Mouse (Mus musculus): Measurements from ENCODE around the gene Ccl24. TPM values are rescaled to one million over a fixed set of nuclear protein-coding genes. Genes with fewer than 3 reads are reported as not detected.
A peak's percentile ranks its signal among the peaks of the same experiment; 100 is the strongest.

Ccl24 gene
- total RNA-seq, 2 experiments from 2014 or later = 2.3 to 2.7 TPM

DNA sequence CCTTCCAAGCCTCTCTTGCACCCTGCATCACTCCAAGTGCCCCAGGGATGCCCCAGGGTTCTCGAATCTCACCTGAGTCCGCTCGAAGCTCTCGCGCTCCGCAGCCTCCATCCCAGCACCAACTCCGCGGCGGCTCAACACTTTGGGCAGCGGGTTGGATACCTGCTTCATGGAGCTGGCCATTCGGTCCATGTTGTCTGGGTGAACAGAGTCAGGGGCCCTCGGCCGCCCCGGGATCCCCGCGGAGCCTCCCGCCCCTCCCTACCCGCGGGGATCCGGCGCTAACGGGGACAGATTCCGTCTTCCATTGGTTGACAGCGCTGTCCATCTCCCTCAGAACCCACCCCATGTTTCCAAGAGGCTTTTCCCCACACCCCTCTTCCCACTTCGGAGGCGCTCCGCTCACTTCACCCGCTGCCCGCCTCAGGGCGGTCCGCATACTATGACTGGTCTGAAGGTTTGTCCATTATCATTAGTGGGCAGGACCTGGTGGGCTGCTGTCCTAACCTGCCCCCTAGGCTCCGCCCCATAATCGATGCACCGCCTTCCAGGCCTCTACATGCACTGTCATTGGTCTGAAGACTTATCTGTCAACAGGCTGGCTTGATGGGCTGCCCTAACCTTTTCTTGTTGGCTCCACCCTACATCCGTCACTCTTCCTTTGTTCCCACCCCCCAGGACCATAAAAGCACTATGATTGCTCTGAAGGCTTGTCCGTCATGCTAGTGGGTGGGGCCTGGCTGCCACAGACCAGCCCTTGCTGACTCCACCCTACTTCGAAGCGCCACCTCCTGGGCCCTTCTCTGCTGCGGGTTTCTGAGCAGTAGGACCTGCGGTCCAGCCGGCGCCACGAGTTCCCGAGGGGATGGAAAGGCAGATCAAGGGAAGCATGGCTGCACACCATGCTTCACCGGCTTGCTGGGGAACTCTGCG lies 27.7 kb downstream of the Ccl24 start, which contains the start of gene Hip1:
Hip1 (minus strand) TSS at position 256 of the 933 bp plus-strand sequence.
- peak; percentile 100 for DNase-seq

DNA sequence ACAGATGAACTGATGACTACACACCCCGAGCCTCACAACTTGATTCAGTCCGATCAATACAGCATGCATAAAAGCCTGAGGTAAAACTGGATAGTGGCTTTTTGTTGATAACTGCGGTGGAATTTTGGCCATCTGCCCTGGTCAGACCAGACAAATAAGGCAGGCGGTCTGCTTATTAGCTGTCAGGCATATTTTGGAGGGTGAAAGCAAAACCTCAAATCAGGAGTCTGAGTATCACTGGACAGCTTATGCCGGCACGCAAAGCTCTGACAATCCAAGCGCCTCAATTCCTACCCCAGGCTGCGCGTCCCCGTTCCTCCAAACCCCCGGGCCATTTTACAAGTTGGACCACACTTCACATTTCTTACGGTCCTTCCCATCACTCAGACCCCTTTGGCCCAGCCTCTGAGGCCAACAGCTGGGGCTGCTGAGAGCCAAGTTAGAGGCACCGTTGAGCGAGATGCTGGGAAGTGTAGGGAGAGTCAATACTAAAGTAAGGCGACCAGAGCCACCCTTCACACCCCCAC lies 28.8 kb downstream of the Ccl24 start:
- peak; percentile 48 to 67 for DNase-seq

DNA sequence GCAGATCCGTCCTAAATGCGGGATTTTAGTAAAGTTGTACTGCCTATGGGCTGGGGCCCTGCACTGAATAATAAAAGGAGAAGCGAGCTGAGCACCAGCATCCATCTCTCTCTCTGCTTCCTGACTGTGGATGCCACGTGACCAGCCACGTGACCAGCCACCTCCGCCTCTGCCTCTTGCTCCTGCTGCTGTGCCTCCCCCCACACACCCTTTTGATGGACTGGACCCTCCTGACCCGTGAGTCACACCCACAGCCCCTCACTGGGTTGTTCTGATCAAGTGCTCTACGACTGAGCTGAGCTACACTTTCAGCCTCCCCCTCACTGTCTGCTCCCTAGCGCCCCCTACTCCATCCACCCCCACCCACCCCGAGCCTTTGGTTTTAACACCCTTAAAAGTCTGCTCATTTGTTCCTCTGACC lies 35.0 kb downstream of the Ccl24 start:
- no peak for DNase-seq

DNA sequence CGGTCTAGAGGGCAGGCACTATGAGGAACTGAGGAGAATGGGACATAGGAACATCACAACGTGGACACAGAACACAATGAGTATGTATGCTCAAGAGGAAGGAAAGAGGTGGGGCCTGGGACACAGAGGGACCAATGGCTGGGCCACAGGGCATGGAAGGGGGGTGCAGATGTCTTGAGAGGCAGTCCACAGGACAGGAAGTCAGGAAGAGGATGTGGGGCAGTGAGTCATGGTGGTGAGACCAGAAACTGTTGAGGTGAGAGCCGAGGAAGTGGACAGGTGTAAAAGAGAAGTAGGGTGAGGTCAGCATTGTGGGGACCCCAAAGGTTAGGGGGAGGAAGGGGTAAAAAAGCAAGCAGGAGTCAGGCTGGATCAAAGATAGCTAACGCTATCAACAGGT lies 35.5 kb downstream of the Ccl24 start:
- DNase-seq = peak in 1 of 2 experiments; percentile 77

DNA sequence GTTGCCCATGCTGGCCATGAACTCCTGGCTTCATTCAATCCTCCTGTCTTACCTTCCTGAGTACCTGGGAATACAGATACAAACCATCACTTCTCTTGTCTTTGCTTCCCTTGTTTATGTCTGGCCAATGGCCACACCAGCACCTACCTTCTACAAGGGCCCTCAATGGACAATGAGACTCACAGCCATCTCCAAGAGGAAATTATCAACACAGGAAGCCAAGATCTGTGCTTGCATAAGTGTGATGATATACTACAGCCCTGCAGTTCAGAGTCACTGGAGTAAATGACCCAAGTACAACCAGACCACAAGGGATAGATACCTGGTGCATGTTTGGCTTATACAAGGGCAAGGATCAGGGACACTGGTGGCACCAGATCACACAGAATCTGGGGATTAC lies 37.0 kb downstream of the Ccl24 start:
- DNase-seq = no peak

DNA sequence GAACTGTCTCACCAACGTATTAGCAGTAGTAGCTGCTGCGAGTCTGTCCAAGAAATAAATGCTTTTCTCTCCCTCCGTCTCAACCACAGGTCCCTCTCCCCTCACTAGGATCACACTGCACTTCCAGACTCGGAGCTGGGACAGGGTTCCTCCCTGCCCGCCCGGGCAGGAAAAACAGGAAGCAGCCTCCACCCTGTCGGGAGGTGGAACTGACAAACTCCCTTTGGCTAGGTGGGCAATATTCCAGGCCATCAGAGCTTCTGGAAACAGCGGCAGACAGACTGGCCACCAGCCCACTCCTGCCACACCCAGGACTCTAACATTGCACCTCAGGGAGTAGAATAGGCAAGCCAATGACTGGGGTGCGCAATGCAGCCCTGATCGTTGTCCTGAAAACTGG lies 39.4 kb downstream of the Ccl24 start:
- peak; percentile 85 to 94 for DNase-seq

DNA sequence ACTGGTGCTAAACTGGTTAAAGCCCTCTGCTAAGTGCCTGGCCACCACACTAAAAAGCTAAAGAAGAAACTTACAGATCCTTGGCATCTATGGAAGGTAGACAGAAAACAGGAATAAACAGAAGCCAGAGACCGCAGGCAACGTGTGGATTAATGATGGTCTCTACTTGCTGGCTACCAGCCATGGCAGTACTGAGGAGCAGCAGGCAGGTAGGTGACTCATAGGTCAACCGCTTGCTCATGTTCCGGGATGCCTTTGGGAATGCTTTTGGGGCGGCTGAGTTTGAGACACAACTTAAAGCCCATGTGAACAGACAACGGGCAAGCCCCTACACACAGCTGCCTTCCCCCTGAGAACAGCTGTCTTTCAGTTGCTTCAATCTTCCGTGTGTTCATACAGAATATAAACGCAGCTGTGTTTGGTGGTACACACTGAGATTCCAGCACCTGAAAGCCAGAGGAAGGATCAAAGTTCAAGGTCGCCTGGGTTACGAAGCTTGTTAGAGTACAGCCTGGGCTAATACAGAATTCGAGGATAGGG lies 41.5 kb downstream of the Ccl24 start:
- no peak for DNase-seq

DNA sequence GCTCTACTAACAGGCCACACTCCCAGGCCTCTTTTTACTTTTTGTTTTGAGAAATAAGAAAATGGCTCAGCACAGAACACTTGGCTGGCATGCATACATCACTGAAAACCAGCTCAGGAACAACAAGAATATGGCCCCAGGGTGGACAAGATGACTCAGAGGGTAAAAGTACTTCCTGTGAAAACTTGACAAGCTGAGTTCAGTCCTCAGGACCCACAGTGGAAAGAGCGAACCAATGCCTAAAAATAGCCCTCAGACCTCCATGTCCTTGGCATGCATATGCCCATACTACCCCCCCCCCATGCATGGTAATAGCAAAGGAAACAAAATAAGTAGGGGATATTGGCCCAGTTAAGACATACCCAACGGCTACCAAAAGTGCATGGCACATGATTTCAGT lies 42.9 kb downstream of the Ccl24 start:
- DNase-seq = no peak

DNA sequence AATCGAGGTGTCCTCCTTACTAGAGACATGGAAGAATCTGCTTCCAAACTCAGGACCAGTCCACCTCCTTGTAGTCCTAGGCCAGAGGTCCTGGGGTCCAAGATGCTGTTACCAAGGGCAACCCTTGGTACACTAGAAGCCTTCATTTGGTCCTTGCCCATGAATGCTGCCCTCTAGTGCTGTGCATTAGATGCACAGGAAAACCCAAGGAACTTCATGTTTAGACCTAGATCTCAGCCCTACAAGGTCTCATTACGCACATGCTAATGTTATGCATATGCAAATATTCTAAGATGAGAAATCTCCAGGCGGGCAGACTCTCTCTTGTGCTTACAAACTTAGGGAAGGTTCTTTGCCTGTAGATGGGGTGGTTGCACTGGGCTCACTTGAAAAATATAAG lies 43.5 kb downstream of the Ccl24 start:
- DNase-seq = no peak

DNA sequence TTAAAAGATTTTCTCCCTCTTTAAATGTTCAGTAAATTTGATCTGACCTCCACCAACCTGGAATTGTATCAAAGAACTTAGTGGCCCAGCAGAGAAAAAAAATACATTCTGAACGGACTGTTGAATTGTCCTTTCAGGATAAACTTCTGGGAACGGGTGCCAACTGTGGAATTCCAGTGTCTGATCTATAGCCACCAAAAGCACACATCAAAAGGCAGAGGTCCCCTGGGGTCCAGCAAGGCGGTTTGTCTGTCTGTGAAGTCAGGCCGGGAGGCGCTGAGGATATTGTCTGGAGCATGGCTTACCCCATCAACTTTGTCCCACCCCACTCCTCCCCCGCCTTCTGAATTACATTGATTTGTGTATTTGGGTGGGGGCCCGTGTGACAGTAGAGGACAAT lies 44.9 kb downstream of the Ccl24 start:
- DNase-seq = no peak

DNA sequence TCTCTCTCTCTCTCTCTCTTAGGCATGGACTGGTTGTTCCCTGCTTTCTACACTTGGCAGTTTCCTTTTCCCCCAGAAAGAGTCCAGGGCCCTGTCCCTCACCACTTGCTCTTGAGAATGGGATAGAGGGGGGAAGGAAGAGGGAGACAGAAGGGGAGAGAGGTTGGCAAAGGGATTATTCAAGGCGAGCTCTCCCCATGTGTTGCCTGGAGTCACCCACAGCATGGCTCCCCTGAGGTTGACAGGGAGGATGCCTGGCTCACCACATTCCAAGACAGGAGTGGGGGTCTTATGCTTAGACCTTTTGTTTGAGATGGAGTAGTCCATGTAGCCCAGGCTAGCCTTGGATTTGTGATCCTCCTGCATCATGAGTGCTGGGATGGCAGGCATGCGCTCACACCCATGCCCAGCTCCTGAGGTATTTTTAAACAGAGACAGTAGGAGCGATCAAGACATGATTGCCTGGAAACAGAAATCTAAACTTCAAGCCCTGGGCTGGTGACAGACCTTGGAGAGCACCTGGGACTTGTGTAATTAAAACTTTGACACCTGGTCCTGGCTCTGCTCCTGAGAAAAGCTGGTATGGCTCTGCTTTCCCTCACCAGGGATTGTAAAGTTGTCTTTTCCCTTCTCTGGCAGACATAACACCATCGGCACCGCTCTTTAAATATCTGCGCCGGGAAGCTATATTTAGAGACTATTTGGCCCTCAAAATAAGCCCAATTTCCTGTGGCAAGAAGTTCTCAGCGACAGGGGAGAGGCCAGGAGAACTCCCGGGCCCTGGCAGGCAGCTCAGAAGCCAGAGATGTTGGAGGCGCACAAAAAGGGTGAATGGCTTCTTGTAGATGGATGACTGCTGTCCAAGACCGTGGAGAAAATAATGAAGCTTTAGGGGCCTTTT lies 47.9 kb downstream of the Ccl24 start:
- peak; percentile 62 to 69 for DNase-seq

DNA sequence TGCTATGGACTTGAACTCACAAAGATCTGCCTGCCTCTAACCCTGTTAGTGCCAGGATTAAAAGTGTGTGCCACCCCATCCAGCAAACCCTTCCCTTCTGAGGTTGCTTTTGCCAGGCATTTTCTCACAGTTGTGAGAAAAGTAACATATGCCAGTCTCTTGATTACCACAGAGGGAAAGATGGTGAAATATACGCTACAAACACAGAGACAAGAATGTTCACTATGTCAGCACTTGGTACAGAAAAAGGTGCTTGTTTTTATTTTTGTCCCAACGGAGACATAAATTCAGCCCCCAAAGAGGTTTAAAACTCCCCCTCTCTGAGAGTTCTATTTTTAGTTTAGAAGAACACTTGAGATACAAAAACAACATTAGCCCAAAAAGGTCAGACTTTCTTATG lies 48.8 kb downstream of the Ccl24 start:
- no peak for DNase-seq

DNA sequence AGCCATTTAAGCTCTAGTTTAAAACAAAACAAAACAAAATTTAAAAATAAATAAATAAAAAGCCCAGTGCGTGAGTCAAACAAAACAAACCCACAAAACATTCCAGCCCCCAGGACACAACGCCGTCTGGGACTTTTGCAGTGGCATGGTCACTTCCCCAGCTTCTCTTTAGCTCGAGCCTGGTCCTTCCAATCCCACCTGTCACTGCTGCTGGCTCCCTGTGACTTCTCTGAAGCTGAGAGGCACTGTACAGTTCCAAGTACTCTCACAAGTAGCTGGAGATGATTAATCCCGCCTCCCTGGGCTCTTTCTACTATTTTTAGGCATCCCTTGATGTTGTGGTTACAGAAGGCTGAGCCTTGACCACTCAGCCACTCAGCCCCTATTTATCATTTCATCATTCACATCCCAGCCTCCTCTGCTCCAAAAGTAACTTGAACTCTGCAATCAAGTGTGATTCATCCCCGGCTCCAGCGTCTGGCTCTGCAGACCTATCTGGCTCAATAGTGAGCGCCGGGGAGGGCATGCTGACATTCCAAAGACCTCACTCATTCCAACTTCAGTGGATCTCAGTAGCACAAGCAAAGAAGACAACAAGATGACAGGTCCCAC lies 50.6 kb downstream of the Ccl24 start:
- DNase-seq = peak; percentile 48 to 51

Other genes with a start within 250 kb of the Ccl24 start
- under 1 TPM; 0.36 to 0.57 TPM for gene Fkbp6, start 223.0 kb downstream of the Ccl24 start, total RNA-seq (2021)
- gene Trim50, start 219.8 kb downstream of the Ccl24 start, total RNA-seq (2021) = under 1 TPM in 1 of 2 experiments, not detected in 1; 0.40 TPM
- gene Nsun5, start 203.1 kb downstream of the Ccl24 start, total RNA-seq (2021) = 10 to 100 TPM; 17.1 TPM
- gene Pom121, start 178.5 kb downstream of the Ccl24 start, total RNA-seq (2021) = 10 to 100 TPM; 11.4 to 12.4 TPM
- gene Hip1, start 27.9 kb downstream of the Ccl24 start, total RNA-seq (2021) = 10 to 100 TPM; 19.9 to 24.4 TPM
- not detected for gene Ccl26, start 9.5 kb downstream of the Ccl24 start, total RNA-seq (2021)
- gene Rhbdd2, start 59.6 kb upstream of the Ccl24 start, total RNA-seq (2021) = 10 to 100 TPM; 24.2 to 26.8 TPM
- gene Por, start 97.0 kb upstream of the Ccl24 start, total RNA-seq (2021) = 10 to 100 TPM; 66.4 to 82.7 TPM
- 10 to 100 TPM; 14.3 to 16.3 TPM for gene Tmem120a, start 171.4 kb upstream of the Ccl24 start, total RNA-seq (2021)
- not detected for gene Styxl1, start 205.3 kb upstream of the Ccl24 start, total RNA-seq (2021)
- gene Mdh2, start 205.4 kb upstream of the Ccl24 start, total RNA-seq (2021) = 1,000 to 10,000 TPM; 1,865 to 1,976 TPM
- gene Srrm3, start 233.8 kb upstream of the Ccl24 start, total RNA-seq (2021) = not detected

Measured in heart, adult 18-20 months (tissue).